Mouse (Mus musculus): Measurements from ENCODE around the gene Myo1e. TPM values are rescaled to one million over a fixed set of nuclear protein-coding genes. Genes with fewer than 3 reads are reported as not detected.

Myo1e gene
- total RNA-seq, 2 experiments from 2014 or later: 20.6 to 26.8 TPM

DNA sequence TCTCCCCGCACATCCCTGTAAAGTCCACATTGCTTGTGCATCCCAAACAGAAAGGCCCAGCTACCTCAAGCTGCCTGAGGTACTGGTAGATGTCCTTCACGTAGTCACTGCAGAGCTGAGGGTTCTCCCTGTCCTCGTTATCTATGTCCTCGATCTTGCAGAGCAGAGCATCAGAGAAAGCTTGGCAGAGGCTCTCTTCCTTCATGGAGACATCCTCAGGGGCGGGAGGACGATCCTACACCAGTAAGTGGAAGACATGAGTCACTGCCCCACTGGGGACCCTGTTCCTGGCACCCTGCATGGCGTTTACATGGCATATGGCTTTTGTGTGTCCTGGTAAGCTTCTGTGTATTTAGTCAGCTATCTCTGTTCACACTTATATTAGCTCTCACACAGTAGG lies 205.9 kb downstream of the Myo1e start:
- no peak for DNase-seq

DNA sequence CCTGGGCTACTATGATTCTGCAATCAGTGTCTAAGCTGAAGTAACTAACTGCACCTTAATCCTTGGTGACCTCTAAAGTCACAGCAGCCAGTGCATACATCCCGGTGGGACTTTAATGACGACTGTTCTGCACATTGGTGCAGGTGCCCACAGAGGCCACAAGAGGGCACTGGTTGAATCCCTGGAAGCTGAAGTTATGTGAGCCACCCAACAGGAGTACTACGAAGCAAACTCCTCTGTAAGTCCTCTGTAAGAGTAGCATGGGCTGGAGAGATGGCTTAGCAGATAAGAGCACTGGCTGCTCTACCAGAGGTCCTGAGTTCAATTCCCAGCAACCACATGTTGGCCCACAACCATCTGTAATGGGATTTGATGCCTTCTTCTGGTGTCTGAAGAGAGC lies 209.3 kb downstream of the Myo1e start:
- no peak for DNase-seq

DNA sequence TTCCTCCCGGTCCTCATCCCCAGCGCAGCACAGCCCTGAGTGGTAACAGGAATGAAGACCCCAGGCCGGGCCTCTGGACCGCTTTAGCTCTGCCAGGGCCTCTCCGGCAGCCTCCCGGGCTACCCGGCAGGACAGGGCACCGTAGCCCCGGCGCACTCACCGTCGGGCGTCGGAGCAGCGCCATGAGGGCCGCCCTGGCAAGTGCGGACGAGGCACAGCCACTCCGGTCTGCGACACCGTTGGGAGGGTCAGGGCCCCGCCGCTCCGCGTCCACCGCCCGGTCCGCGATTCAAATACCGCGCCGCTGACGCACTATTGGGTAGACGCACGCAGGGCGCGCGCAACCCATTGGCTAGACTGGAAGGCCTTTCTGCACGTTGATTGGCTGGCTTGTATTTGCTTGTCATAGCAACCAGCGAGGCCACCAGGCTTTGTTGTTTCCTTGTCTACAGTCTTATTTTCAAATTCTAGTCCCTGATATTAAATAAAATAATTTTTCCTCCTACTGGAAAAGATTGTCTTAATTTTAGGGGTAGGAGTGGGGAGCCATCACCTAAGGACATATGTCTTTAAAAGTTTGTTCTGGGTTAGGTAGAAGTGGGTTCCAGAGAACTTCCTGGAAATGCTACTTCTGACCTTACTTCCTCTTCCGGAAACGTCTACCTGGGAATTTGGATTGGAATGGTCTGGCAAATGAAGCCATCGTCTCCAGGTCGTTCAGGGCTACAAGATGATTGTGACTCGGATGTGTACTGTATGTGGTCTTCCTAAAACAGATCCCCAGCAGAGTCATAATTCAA lies 214.3 kb downstream of the Myo1e start, which contains the start of gene Ccnb2:
Gene Ccnb2 (minus strand): TSS at position 291 of the 800 bp plus-strand sequence.
- DNase-seq: peak; percentile 89 to 91

DNA sequence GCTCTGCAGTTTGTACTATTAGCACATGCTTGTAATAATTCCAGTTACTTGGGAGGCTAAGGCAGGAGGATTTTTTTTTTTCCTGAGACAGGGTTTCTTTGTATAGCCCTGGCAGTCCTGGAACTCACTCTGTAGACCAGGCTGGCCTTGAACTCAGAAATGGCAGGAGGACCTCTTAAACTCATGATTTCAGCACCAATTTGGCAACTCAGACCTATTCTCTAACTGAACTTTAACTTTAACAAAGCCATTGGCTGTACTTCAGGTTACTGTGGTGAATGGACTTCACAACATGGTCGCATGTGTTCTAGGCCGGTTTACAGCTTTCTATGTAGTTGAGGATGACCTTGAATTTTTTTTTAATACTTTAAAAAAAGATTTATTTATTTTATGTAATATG lies 215.5 kb downstream of the Myo1e start:
- DNase-seq: no peak

DNA sequence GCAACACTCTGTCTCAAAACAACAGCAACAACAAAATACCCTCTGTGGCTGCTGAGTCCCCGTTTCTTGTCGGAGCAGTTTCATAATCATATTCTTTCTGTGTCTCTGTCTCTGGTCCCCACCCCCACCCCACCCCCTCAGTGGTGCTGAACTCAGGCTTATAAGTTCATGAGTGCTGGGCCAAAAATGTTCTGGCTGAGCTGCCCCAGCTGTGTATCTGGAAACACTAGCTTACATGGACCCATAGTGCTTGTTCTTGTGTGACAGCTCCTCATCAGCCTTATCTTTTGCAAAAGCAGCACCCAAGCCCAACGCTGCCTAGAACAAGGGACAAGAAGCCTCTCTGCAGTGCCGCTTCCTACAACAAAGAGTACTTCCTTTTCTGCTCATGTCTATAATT lies 232.8 kb downstream of the Myo1e start:
- DNase-seq: no peak

DNA sequence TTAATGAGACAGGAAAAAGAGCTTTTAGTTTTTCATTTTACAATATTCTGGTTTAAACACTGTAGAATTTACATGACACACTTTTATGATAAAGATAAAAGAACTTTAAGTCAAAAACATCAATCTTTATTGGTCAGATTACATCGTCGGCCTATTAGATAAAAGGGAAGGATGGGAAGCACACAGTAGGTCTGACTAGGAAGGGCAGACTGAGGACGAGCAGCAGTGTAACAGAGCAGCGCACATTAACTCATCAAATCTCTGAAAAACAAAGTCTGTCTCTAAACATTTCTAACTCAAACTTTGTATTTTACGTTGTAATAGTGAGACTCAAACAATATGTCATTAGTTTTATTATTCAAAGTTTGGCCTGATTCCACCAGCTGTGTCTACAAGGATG lies 241.9 kb downstream of the Myo1e start:
- no peak for DNase-seq

Small RNA genes within 50 kb of the gene (microRNA-seq; reads per million reads assigned to microRNA genes)
- not detected for gene Mir5626

Other genes starting within 250 kb of the Myo1e start
- 100 to 1,000 TPM in 1 of 2 experiments, 10 to 100 TPM in 1; 90.7 to 114 TPM for gene Bnip2, start 217.9 kb upstream of the Myo1e start, total RNA-seq (2021)
- gene Gtf2a2, start 194.8 kb upstream of the Myo1e start, total RNA-seq (2021): 10 to 100 TPM; 83.7 to 87.3 TPM
- gene Gcnt3, start 169.3 kb upstream of the Myo1e start, total RNA-seq (2021): not detected
- gene Fam81a, start 64.8 kb upstream of the Myo1e start, total RNA-seq (2021): 1 to 10 TPM; 2.8 to 3.1 TPM
- gene Ccnb2, start 214.2 kb downstream of the Myo1e start, total RNA-seq (2021): 1 to 10 TPM; 5.4 to 6.1 TPM